Mouse (Mus musculus): ENCODE measurements around the gene Sntb2.
"Not testable (repeated sequence)": the region's sequence is repeated elsewhere in the genome, so short reads cannot be mapped to it uniquely, and the experiment has no call there.

The Sntb2 gene

GRCm38 (mm10) chr8:106935324-106935869 lies at the start of gene Sntb2:
Sntb2 (plus strand) TSS chr8:106935750.
- peak; percentile 88 to 92 for DNase-seq (ENCODE audit: low spot score in 2 of 2)

DNA sequence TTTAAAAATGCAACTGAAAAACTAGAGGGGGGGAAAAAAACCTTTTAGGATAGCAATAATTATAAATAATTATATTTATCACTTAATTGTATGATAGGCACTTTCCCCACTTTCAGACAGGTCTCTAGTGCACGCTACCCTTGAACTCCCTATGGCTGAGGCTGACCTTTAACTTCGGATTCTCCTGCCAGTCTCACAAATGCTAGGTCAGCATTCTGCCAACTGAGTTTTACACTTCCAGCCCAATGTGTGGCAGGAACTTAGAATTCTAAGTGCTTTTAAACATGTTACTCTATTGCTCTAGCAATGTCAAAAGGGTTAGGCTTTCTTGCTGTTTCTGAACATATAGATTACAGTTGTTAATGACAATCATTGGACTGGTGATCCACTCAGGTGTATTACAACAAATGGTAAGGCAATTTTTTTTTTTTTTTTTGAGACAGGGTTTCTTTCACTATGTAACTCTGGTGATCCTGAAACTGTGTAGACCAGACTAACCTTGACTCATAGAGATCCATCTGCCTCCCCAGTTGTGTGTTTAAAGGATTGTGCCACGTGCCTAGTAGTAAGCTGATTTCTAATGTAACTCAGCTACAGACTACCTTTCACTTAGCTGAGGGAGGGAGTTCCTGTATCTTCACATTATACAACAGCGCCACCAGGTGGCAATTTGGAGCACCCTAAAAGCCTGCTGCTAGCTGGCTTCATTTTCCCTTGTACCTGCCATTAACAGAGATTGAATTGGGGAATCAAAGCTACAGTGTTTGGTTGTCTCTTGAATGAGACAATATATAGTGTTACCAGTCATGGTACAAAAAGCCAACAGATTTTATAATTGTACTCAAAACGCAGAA lies 48.0 kb upstream of the Sntb2 start:
- DNase-seq (ENCODE audit: low spot score in 2 of 2) = peak in 1 of 2 experiments; percentile 63

DNA sequence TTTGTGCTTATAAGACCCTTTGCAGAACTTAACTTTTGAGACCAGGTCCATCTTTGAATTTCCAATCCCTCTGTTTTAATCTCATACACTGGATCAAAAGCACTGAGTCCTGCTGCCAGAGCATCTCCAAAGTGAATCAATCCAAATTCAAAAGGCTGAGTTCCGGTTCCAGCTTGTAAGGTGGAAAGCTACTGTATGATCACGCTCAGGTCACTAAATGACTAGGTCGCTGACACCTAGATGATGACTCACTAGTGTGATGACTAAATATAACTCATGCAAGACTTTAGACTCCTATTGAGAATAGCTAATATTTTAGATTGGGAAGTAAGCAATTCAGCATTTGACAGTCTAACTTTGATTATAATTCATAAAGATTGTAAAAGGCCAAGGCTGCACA lies 46.7 kb upstream of the Sntb2 start:
- no peak for DNase-seq (ENCODE audit: low spot score in 2 of 2)

GRCm38 (mm10) chr8:106892210-106892805 lies 43.2 kb upstream of the Sntb2 start:
- DNase-seq (ENCODE audit: low spot score in 2 of 2) = peak in 1 of 2 experiments; percentile 43

- DNase-seq (ENCODE audit: low spot score in 2 of 2) = no peak
Measured at GRCm38 (mm10) chr8:106892806-106893451, 42.6 kb upstream of the Sntb2 start.

- peak; percentile 84 to 87 for DNase-seq (ENCODE audit: low spot score in 2 of 2)
Measured at GRCm38 (mm10) chr8:106893481-106894156, 41.9 kb upstream of the Sntb2 start, which contains the start of gene Utp4. Utp4 (plus strand) TSS chr8:106893636.

DNA sequence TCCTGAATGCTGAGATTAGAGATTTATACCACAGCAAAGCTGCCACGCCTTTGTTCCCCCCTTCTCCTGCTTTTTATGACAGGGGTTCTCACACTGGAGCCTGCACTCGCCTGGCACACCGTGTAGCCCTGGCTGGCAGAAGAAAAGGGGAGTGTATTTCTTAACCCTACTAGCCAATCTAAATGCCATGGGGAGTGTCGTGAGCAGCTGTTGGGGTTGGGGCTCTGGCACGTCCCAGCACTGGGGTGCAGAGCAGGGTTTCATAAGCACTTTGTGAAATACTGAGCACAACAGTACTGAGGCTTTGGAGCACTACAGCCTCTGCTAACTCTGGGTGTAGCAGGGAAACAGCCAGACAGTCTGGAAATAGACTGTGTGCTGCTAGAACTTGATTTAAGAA lies 36.1 kb upstream of the Sntb2 start:
- no peak for DNase-seq (ENCODE audit: low spot score in 2 of 2)

- DNase-seq (ENCODE audit: low spot score in 2 of 2) = peak; percentile 58 to 80
Measured at GRCm38 (mm10) chr8:106905727-106906480, 29.6 kb upstream of the Sntb2 start.

DNA sequence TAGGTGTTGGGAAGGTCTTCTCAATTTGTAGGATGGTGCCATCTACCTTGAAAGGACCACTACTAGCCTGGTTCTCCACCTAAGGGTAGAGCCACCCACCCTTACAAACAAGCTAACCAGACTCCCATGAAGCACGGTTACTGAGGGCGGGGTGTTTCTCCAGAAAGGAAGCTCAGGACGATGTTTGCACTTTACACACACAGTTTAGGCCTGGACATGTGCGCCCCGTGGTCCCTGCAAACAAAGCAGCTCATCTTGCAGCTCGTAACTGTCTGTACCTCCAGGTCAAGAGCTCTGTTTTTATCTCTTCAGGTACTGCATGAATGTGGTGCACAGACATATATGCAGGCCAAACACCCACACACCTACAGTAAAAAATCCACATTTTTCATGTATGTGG lies 28.9 kb upstream of the Sntb2 start:
- no peak for DNase-seq (ENCODE audit: low spot score in 2 of 2)

DNA sequence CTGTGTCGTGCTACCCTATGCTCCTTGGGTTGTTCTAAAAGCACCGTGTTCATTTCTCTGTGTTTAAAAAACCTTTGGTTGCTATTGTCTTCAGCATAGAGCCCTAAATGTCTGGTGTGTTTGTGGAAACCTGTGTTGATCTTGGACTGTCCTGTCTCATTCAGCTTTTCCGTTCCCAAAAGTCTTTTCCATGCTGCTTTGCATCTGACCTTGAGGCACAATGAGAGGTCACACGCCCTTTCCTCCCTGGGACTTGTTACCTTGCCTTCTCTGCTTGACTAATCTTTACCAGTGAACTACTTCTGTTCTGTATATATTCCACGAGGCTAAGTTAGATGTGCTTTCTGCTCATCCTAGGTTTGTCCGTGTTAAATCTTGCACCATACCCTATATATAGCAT lies 28.1 kb upstream of the Sntb2 start:
- DNase-seq (ENCODE audit: low spot score in 2 of 2) = no peak

GRCm38 (mm10) chr8:106908291-106908690 lies 27.3 kb upstream of the Sntb2 start:
- DNase-seq (ENCODE audit: low spot score in 2 of 2) = no peak

DNA sequence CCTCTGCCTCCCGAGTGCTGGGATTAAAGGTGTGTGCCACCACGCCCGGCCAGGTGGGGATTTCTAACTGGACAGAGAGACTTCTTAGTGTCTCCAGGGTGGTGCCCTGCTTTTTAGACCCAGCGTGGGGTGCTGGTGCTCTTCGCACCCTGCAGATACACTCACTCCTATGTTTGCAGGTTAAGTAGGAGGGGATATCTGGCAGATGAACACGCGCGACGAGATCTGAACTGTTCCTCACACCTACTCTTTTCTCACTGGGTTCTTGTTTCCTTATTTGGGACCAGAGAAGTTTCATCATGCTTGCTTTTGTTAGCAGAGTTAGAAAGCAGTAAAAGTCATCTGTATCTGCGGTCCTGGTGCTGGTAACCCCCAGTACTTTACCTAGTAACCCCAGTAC lies 21.9 kb upstream of the Sntb2 start:
- no peak for DNase-seq (ENCODE audit: low spot score in 2 of 2)

GRCm38 (mm10) chr8:106919721-106920394 lies 15.7 kb upstream of the Sntb2 start:
- DNase-seq (ENCODE audit: low spot score in 2 of 2) = no peak

DNA sequence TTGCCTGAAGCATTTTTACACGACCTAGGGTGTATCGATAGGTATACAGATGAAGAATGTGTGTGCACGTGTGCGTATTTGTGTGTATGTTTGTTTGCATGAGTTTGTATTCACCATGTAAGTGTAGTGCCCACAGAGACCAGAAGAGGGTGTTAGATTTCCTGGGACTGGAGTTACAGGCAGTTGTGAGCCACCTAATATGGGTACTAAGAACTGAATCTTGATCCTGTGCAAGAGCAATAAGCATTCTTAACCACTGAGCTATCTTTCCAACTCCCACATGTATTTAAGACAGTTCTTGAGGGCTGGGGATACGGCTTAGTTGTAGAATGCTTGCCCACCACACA lies 15.2 kb upstream of the Sntb2 start:
- no peak for DNase-seq (ENCODE audit: low spot score in 2 of 2)

DNA sequence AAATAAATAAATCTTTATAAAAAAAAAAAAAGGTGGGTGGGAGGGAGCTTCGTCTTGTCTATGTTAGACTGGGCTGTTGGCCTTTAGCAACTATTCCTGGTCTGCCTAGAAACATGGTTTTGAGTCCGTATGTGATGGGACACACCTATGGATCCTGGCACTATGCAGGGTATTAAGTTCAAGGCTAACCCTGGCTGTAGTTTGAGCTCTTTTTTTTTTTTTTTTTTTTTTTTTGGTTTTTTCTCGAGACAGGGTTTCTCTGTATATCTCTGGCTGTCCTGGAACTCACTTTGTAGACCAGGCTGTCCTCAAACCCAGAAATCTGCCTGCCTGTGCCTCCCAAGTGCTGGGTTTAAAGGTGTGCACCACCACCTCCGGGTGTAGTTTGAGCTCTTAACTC lies 11.5 kb upstream of the Sntb2 start:
- DNase-seq (ENCODE audit: low spot score in 2 of 2) = no peak

DNA sequence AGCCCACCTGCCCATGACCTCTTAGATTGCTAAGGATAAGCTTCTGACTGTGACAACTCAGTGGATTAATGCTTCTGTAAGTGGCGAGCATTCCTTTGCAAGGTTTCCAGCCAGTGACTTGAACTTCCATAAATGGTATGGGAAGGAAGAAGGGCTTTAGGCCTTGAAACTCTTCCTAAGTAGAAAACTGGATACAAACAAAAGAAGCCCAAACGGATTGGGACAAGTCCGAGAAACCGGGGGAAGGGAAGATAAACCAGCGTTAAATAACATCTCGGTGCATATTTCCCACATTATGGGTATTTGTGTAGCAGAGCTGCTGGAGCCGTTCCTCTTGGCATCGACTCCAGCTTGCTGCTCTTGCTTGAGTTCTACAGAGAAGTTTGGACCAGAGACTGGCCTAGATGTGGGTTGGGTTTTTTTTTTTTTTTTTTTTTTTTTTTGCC lies 10.6 kb upstream of the Sntb2 start:
- peak in 1 of 2 experiments; percentile 52 for DNase-seq (ENCODE audit: low spot score in 2 of 2)

GRCm38 (mm10) chr8:106925446-106925845 lies 10.1 kb upstream of the Sntb2 start:
- DNase-seq (ENCODE audit: low spot score in 2 of 2) = no peak

DNA sequence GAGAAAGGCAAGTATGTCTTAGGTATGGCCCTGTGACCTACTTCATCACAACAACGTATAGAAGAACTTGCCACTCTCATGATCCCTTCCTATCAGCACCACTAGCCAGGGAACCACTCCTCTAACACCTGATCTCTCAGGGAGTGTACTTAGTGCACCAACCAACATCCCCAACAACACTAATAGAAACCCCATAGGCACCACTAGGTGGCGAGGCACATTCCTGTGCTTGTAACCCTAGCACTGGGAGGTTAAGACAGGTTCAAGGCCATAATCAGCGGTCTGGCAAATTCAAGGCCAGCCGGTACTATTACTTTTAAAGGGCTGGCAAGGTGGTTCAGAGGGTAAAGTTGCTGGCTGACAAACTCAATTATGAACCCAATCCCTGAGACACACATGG lies 8.3 kb upstream of the Sntb2 start:
- DNase-seq (ENCODE audit: low spot score in 2 of 2) = no peak

DNA sequence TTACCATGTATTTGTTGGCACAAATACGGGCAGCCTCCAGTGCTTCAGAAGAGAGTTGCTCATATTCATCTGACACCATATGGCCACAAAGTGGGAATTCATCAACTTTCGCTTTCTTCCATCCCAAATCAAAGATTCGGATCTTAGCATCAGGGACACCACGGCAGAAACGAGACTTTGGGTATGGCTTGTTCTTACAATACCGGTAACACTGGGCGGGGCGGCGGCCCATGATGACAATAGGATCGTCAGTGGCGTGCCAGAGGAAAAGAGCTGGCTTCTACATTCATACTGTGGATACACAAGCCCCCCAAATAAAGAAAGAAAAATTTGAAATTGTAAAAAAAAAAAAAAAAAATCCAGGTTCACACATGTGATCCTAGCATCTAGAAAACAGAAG lies 7.4 kb upstream of the Sntb2 start:
- not testable (repeated sequence) for DNase-seq (ENCODE audit: low spot score in 2 of 2)

DNA sequence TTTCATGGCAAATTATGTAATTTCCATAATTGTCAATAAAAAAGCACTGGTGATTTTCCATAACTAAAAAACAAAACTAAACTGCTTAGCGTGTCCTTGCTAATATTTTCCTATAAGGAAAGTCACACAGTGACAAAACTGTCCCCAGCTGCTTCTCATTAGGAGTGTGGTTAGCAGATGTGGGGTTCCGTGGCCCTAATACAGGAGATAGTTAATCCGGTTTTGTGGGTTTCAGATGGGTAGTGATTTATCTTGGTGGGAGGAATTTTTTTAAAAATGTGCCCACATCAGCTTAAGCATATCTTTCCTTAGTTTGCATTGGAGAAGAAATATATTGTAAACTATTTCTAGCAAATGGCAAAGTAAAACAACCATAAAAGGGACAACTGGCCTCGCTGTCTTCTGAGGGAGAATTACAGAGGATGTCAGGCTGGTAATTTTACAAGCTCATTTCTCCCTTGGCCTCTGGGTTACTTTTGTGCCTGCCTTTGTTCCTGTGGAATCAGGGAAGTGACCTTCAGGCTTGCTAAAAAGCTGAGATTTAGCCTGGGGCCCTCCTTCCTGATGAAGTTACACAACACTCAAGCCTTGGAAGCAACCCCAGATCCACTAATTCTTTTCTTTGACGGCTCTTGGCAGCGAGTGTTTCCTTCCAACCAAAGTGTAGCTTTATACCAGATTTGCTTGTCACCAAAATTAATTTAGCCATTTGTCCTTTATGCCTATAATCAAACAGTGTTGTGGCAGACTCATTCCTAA lies 6.2 kb upstream of the Sntb2 start:
- peak; percentile 78 to 82 for DNase-seq (ENCODE audit: low spot score in 2 of 2)

Data from heart, adult 9 months (tissue).